Mouse (Mus musculus) cerebellum, adult 2 months (tissue): ENCODE data around the gene Cul7.

Source experiments
- CTCF ChIP-seq: fragments of 200-500 bp; IDR thresholded peaks from 2 replicates; pipeline ENCODE4 v1.5.1; 2011; ENCODE audit warnings: low read depth, mild to moderate bottlenecking, control low read depth, low read length, moderate library complexity, borderline replicate concordance; ENCODE audit not compliant: insufficient read depth
- POLR2A ChIP-seq: fragments of 200-500 bp; IDR thresholded peaks from 2 replicates; pipeline ENCODE4 v1.6.1; 2011; ENCODE audit warnings: low read length, control low read depth, borderline replicate concordance; ENCODE audit not compliant: insufficient read depth

- TF ChIP-seq CTCF (no peak), POLR2A (no peak)
Measured at GRCm38 (mm10) chr17:46621324-46621723, 28.8 kb upstream of the Cul7 start.
